In the genomic region with DNA sequence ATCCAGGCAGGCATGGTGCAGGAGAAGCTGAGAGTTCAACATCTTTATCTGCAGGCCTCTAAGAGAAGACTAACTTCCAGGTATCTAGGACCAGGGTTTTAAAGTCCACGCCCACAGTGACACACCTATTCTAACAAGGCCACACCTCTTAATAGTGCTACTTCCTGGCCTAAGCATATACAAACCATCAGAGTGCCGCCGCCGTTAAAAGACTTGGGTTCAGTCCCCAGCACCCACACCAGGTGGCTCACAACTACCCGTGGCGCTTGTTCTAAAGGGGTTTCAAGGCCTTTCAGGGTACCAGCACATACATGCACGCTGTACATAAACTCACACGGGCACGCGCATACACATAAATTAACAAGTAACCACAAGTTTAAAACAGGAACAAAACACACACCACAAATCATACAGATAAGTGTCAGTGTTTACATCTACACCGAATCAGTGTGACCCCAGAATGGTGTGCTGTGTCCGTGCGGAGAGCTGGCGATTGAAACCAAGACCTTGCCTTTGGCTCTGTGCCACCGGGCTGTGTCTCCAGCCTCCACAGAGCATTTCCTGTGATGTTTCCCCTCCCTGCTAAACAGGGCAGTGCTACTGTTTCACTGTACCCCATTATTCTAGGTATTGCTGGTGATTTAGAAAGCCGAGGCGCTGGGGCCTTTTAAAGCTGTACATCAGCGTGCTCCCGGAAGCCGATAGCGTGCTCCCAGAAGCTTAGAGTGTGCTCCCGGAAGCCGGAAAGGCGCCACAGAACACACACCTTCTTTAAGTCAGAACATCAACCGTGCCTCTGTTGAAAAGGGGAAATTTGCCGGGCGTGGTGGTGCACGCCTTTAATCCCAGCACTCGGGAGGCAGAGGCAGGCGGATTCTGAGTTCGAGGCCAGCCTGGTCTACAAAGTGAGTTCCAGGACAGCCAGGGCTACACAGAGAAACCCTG, we compare ENCODE assay signal across 13 mouse cellular contexts.
DNase-seq lines count a peak whose midpoint lies in the region; ATAC-seq and TF ChIP-seq lines count a peak whose summit lies in the region.
"Had no signal": no experiment of that assay in that cellular context is flagged by ENCODE, and none has a peak within 500 bp of the region (broad histone marks: within the 10 kb centered on the region; RNA-seq: fewer than 3 reads in every experiment).

No protein-coding gene starts in this region.

- H3K27me3 ChIP-seq in testis, adult 2 months (ENCODE audit: control insufficient read depth, insufficient read depth, low read length), result no peaks in the 10 kb centered on the region
- no peaks in the 10 kb centered on the region for H3K27me3 ChIP-seq in kidney, embryonic 16.5 days (ENCODE audit: insufficient read depth, low read length)
- no peaks in the 10 kb centered on the region for H3K27me3 ChIP-seq in intestine, postnatal 0 days (replicated peaks; ENCODE audit: control insufficient read depth, insufficient read depth, low read length)
- H3K27me3 ChIP-seq: neural tube, embryonic 13.5 days had no signal

- peak overlapping the region; percentile 66 for H3K4me3 ChIP-seq in testis, adult 2 months (ENCODE audit: control insufficient read depth, low read depth, low read length)
- H3K4me3 ChIP-seq in kidney, embryonic 16.5 days (ENCODE audit: low read length), result no peak overlapping the region
- H3K4me3 ChIP-seq in intestine, postnatal 0 days (ENCODE audit: low read depth, low read length), result no peak overlapping the region
- H3K4me3 ChIP-seq: erythroblast, embryonic 14.5 days; limb, embryonic 10.5 days; neural tube, embryonic 13.5 days had no signal

- 0 out of 2 replicates have a peak, but pooled peaks have one; percentile 20 for TF ChIP-seq POLR2A in testis, adult 2 months (IDR thresholded peaks at IDR 0.05; ENCODE audit: control insufficient read depth, low read depth, low read length)

- H3K4me1 ChIP-seq in testis, adult 2 months (ENCODE audit: control insufficient read depth, insufficient read depth, low read length), result no peaks in the 10 kb centered on the region
- H3K4me1 ChIP-seq in kidney, embryonic 16.5 days (ENCODE audit: insufficient read depth, low read length), result no peaks in the 10 kb centered on the region
- no peaks in the 10 kb centered on the region for H3K4me1 ChIP-seq in intestine, postnatal 0 days (replicated peaks; ENCODE audit: control insufficient read depth, insufficient read depth, low read length)
- H3K4me1 ChIP-seq: limb, embryonic 10.5 days; neural tube, embryonic 13.5 days had no signal

- H3K4me2 ChIP-seq in kidney, embryonic 16.5 days (replicated peaks; ENCODE audit: low read depth, low read length), result no peak overlapping the region
- no peak overlapping the region for H3K4me2 ChIP-seq in intestine, postnatal 0 days (replicated peaks; ENCODE audit: low read depth)
- H3K4me2 ChIP-seq: neural tube, embryonic 13.5 days had no signal

- H3K9me3 ChIP-seq in kidney, embryonic 16.5 days (ENCODE audit: low read length), result no peaks in the 10 kb centered on the region
- H3K9me3 ChIP-seq in intestine, postnatal 0 days (ENCODE audit: control insufficient read depth), result no peaks in the 10 kb centered on the region
- H3K9me3 ChIP-seq: limb, embryonic 10.5 days; neural tube, embryonic 13.5 days had no signal

- WGBS in kidney, embryonic 16.5 days, result 86% methylated on average over 31 of the region's 31 CpGs
- WGBS in intestine, postnatal 0 days, result 81% methylated on average over 31 of the region's 31 CpGs

- 0 out of 2 replicates have a peak, but pooled peaks have one; percentile 27 for ATAC-seq in kidney, embryonic 16.5 days (ENCODE audit: low FRiP score, low TSS enrichment)
- no peak for ATAC-seq in intestine, postnatal 0 days

- peak overlapping the region; percentile 39 for H3K27ac ChIP-seq in testis, adult 2 months (ENCODE audit: control insufficient read depth, insufficient read depth, low read depth, low read length)
- no peak overlapping the region for H3K27ac ChIP-seq in kidney, embryonic 16.5 days (ENCODE audit: low read length)
- no peak overlapping the region for H3K27ac ChIP-seq in intestine, postnatal 0 days (ENCODE audit: low read depth, low read length)
- H3K27ac ChIP-seq: limb, embryonic 10.5 days; macrophage; neural tube, embryonic 13.5 days had no signal

- no peak for TF ChIP-seq CTCF in testis, adult 2 months (IDR thresholded peaks at IDR 0.05; ENCODE audit: control insufficient read depth, insufficient read depth, insufficient replicate concordance, low read depth, low read length)
- no peak for TF ChIP-seq CTCF in intestine, postnatal 0 days (IDR thresholded peaks at IDR 0.05; ENCODE audit: low read depth)

- no peak for DNase-seq in testis, postnatal 14 days (ENCODE audit: low spot score)
- peak; percentile 61 for DNase-seq in T-cell, adult 2 months (ENCODE audit: low spot score)
- peak; percentile 71 for DNase-seq in naive thymus-derived CD4-positive, alpha-beta T cell, adult 2 months (ENCODE audit: low read depth)
- no peak for DNase-seq in right cerebral cortex, adult 2 months (ENCODE audit: low spot score in 2 of 2)
- DNase-seq: cerebellum, adult 9-11 months; gastrocnemius, postnatal 25 days had no signal

- H3K9ac ChIP-seq in kidney, embryonic 16.5 days (replicated peaks; ENCODE audit: low read length), result no peak overlapping the region
- H3K9ac ChIP-seq in intestine, postnatal 0 days (ENCODE audit: low read depth, low read length), result no peak overlapping the region
- H3K9ac ChIP-seq: neural tube, embryonic 13.5 days had no signal

- no peaks in the 10 kb centered on the region for H3K36me3 ChIP-seq in testis, adult 2 months (ENCODE audit: control insufficient read depth, insufficient read depth, low read length)
- H3K36me3 ChIP-seq in kidney, embryonic 16.5 days (ENCODE audit: insufficient read depth, low read length), result no peaks in the 10 kb centered on the region
- no peaks in the 10 kb centered on the region for H3K36me3 ChIP-seq in intestine, postnatal 0 days (ENCODE audit: control insufficient read depth, insufficient read depth)
- H3K36me3 ChIP-seq: limb, embryonic 10.5 days; neural tube, embryonic 13.5 days had no signal

Comparison
In these comparisons a context has a peak if more than half of its experiments do, and no peak if none do; other contexts are left out.
1. DNase-seq: peak in T-cell, adult 2 months (single experiment) and naive thymus-derived CD4-positive, alpha-beta T cell, adult 2 months (single experiment); none in testis, postnatal 14 days (single experiment) and right cerebral cortex, adult 2 months (0 of 2).